Mouse (Mus musculus) urinary bladder, postnatal 25 days (tissue): ENCODE data around the gene Vmn1r114.
"Not testable (repeated sequence)": the region's sequence is repeated elsewhere in the genome, so short reads cannot be mapped to it uniquely, and the experiment has no call there.

Source experiments
- DNase-seq: peaks from one replicate; pipeline ENCODE4 v3.0.0; 2022; ENCODE audit warnings: low spot score

Vmn1r114 gene

DNA sequence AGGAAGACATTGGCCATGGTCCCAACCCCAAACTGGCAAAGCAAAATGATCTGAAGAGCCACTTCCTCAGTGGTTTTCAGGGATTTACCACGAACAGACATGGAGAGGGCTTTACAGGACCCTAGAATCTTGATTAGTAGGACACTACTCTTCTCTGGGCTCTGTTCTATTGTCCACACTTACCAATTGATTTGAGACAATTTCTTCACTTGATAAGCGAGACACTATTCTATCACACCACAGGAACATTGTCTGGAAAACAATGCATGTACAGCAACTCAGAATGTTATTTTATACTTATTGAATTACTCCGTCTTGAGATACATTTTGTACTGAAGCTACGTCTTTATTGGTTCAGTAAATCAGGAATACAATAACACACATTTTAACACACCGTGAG is at the start of gene Vmn1r114:
Gene Vmn1r114, minus strand, starts transcription at position 101 of the 400 bp plus-strand sequence.
- not testable (repeated sequence) for DNase-seq

DNA sequence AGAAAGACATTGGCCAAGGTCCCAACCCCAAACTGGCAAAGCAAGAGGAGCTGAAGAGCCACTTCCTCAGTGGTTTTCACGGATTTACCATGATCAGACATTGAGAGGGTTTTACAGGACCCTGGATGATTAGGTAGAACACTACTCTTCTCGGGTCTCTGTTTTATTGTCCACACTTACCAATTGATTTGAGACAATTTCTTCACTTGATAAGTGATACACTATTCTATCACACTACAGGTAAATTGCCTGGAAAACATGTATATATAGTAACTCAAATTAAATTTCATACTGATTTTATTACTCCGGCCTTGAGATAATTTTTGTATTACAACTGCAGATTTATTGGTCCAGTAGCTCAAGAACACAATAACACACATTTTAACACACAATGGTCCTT is 32.9 kb upstream of the Vmn1r114 start, which contains the start of gene Vmn1r115:
Gene Vmn1r115, minus strand, starts transcription at position 101 of the 400 bp plus-strand sequence.
- DNase-seq = not testable (repeated sequence)

DNA sequence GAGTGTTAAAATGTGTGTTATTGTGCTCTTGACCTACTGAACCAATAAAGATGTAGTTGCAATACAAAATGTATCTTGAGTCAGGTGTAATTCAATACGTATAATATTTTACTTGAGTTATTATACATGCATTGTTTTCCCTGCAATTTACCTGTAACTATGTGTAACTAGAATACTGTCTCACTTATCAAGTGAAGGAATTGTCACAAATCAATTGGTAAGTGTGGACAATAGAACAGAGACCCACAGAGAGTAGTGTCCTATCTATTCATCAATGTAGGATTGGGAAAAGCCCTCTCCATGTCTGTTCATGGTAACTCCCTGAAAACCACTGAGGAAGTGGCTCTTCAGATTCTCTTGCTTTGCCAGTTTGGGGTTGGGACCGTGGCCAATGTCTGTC is 25.0 kb downstream of the Vmn1r114 start, which contains the start of gene Vmn1r113:
Gene Vmn1r113, plus strand, starts transcription at position 301 of the 400 bp plus-strand sequence.
- DNase-seq = not testable (repeated sequence)

DNA sequence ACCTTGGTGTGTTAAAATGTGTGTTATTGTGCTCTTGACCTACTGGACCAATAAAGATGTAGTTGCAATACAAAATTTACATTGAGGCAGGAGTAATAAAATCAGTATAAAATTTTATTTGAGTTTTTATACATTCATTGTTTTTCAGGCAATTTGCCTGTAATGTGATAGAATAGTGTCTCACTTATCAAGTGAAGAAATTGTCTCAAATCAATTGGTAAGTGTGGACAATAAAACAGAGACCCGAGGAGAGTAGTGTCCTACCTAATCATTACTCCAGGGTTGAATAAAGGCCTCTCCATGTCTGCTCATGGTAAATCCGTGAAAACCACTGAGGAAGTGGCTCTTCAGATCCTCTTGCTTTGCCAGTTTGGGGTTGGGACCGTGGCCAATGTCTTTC is 41.1 kb downstream of the Vmn1r114 start, which contains the start of gene Vmn1r112:
Gene Vmn1r112, plus strand, starts transcription at position 301 of the 400 bp plus-strand sequence.
- not testable (repeated sequence) for DNase-seq
